ENCODE assay signal across 11 mouse cellular contexts in genomic region chr7:130036845-130037572, GRCm38 (mm10).
DNase-seq lines count a peak whose midpoint lies in the region; ATAC-seq and TF ChIP-seq lines count a peak whose summit lies in the region.
"Had no signal": no experiment of that assay in that cellular context is flagged by ENCODE, and none has a peak within 500 bp of the region (broad histone marks: within the 10 kb centered on the region; RNA-seq: fewer than 3 reads in every experiment).

No protein-coding gene starts in this region.

- 40% methylated on average over 8 of the region's 8 CpGs for WGBS in lung, embryonic 15.5 days

- H3K9ac ChIP-seq in lung, embryonic 15.5 days: no peak overlapping the region
- H3K9ac ChIP-seq: liver, embryonic 13.5 days had no signal

- peak overlapping the region; percentile 79 for H3K27ac ChIP-seq in lung, embryonic 15.5 days
- H3K27ac ChIP-seq: liver, embryonic 13.5 days had no signal

- peaks cover 33% of the 10 kb centered on the region for H3K4me1 ChIP-seq in lung, embryonic 15.5 days
- H3K4me1 ChIP-seq: liver, embryonic 13.5 days had no signal

- H3K4me2 ChIP-seq in lung, embryonic 15.5 days: no peak overlapping the region
- H3K4me2 ChIP-seq: liver, embryonic 13.5 days had no signal

- H3K27me3 ChIP-seq in lung, embryonic 15.5 days: no peaks in the 10 kb centered on the region
- H3K27me3 ChIP-seq: liver, embryonic 13.5 days had no signal

- TF ChIP-seq CTCF in brain, embryonic 14.5 days (IDR thresholded peaks at IDR 0.05; ENCODE audit: borderline replicate concordance, extremely low read depth, insufficient read depth, insufficient read length): no peak

- H3K4me3 ChIP-seq in lung, embryonic 15.5 days: no peak overlapping the region
- H3K4me3 ChIP-seq: liver, embryonic 13.5 days had no signal

- DNase-seq in heart, adult 8-10 months (ENCODE audit: low spot score): peak; percentile 33
- no peak for DNase-seq in heart, postnatal 4 days
- peak; percentile 54 for DNase-seq in 3T3-L1 (ENCODE audit: low read depth, low spot score)
- DNase-seq in brain, embryonic 14.5 days (ENCODE audit: low read depth): peak; percentile 40
- DNase-seq in right cerebral cortex, postnatal 36 days (ENCODE audit: low spot score in 2 of 2): no peak
- DNase-seq in ovary, postnatal 10 days (ENCODE audit: low spot score): no peak
- DNase-seq: cerebellum, adult 2 months; liver, embryonic 13.5 days had no signal

- H3K36me3 ChIP-seq in lung, embryonic 15.5 days: no peaks in the 10 kb centered on the region
- H3K36me3 ChIP-seq: liver, embryonic 13.5 days had no signal

- TF ChIP-seq POLR2A in brain, embryonic 14.5 days (IDR thresholded peaks at IDR 0.05; ENCODE audit: borderline replicate concordance, extremely low read depth, insufficient read depth, insufficient read length, poor library complexity, severe bottlenecking): no peak

- H3K9me3 ChIP-seq in lung, embryonic 15.5 days: no peaks in the 10 kb centered on the region
- H3K9me3 ChIP-seq: liver, embryonic 13.5 days had no signal

- ATAC-seq in lung, embryonic 15.5 days (ENCODE audit: borderline replicate concordance, extremely low read depth, low FRiP score, low TSS enrichment): peak; percentile 69; the same call in 1 of the 2 replicates
- ATAC-seq: activated CD4-positive, CD25-positive, alpha-beta regulatory T cell, adult 4 months; inflammation-experienced regulatory T-cells, adult 6 months had no signal

Comparison
In these comparisons a context has a peak if more than half of its experiments do, and no peak if none do; other contexts are left out.
1. DNase-seq: peak in heart, adult 8-10 months (single experiment), 3T3-L1 (single experiment) and brain, embryonic 14.5 days (single experiment); none in heart, postnatal 4 days (single experiment), right cerebral cortex, postnatal 36 days (0 of 2) and ovary, postnatal 10 days (single experiment).